Mouse (Mus musculus) heart, embryonic 16.5 days (tissue): ENCODE measurements around the gene Acaca. TPM values are rescaled to one million over a fixed set of nuclear protein-coding genes. Genes with fewer than 3 reads are reported as not detected.

Source experiments
- ATAC-seq: fragments of 200-750 bp; cut with Nextera tagmentation; replicated peaks from 2 replicates; pipeline ENCODE4 v1.8.0; 2017; ENCODE audit warnings: moderate number of reproducible peaks; ENCODE audit not compliant: insufficient read depth, low FRiP score; ENCODE audit errors: extremely low read depth
- H3K27ac ChIP-seq: fragments of 300-500 bp; sonication (generic); 2 replicates; pipeline ENCODE4 v1.5.1; 2014; ENCODE audit warnings: mild to moderate bottlenecking, low read length, control low read depth, moderate library complexity
- H3K27me3 ChIP-seq: fragments of 300-500 bp; sonication (generic); 2 replicates; pipeline ENCODE4 v1.6.1; 2014; ENCODE audit warnings: low read length, mixed read lengths; ENCODE audit not compliant: control insufficient read depth, insufficient read depth
- H3K36me3 ChIP-seq: fragments of 300-500 bp; sonication (generic); 2 replicates; pipeline ENCODE4 v1.6.1; 2014; ENCODE audit not compliant: control insufficient read depth, insufficient read depth
- H3K4me1 ChIP-seq: fragments of 300-500 bp; sonication (generic); 2 replicates; pipeline ENCODE4 v1.6.1; 2014; ENCODE audit warnings: low read length, mixed read lengths; ENCODE audit not compliant: control insufficient read depth, insufficient read depth
- H3K4me2 ChIP-seq: fragments of 300-500 bp; sonication (generic); 2 replicates; pipeline ENCODE4 v1.6.1; 2014; ENCODE audit warnings: low read depth, mild to moderate bottlenecking, control low read depth, low read length
- H3K4me3 ChIP-seq: fragments of 300-500 bp; sonication (generic); 2 replicates; pipeline ENCODE4 v1.5.1; 2014; ENCODE audit warnings: mild to moderate bottlenecking, control low read depth, low read length
- H3K9ac ChIP-seq: fragments of 300-500 bp; sonication (generic); 2 replicates; pipeline ENCODE4 v1.6.1; 2014; ENCODE audit warnings: low read length, control low read depth
- H3K9me3 ChIP-seq: fragments of 300-500 bp; sonication (generic); replicated peaks from 2 replicates; pipeline ENCODE4 v1.6.1; 2016; ENCODE audit warnings: low read length; ENCODE audit not compliant: control insufficient read depth
- WGBS: fragments of 180-500 bp; shearing (Covaris S2); extraction: QIAGEN DNeasy Blood & Tissue Kit; methylation state at CpG from one replicate; pipeline ENCODE4 v1.1.7; 2014; 5-methylcytosine and 5-hydroxymethylcytosine counted together
- polyA plus RNA-seq: library from polyadenylated mRNA; unstranded; fragments of >200 nt; fragmentation: Nextera tagmentation; extraction: Ambion mirVana; gene quantifications from 2 replicates; pipeline ENCODE4 v1.2.1, GENCODE M21; 2015

Acaca gene
- polyA plus RNA-seq, 1 experiment from 2014 or later, result 5.1 TPM

- WGBS, result 75% methylated on average over 13 of the region's 13 CpGs
- Histone ChIP-seq H3K9me3 (no peaks in the 10 kb centered on the region), H3K9ac (no peak overlapping the region)
Measured at GRCm38 (mm10) chr11:84425736-84426632, 296.5 kb downstream of the Acaca start.

GRCm38 (mm10) chr11:84426633-84426998, 297.1 kb downstream of the Acaca start:
- Histone ChIP-seq H3K9ac (no peak overlapping the region), H3K9me3 (no peaks in the 10 kb centered on the region)
- 92% methylated on average over 5 of the region's 5 CpGs for WGBS

More at GRCm38 (mm10) chr11:84425736-84426632, 296.5 kb downstream of the Acaca start:
- Histone ChIP-seq H3K36me3 (no peaks in the 10 kb centered on the region), H3K27me3 (no peaks in the 10 kb centered on the region), H3K4me2 (no peak overlapping the region), H3K4me1 (0 out of 2 replicates have a peak, but pooled peaks cover 5% of the 10 kb centered on the region), H3K27ac (no peak overlapping the region), H3K4me3 (no peak overlapping the region)
- ATAC-seq, result no peak

DNA sequence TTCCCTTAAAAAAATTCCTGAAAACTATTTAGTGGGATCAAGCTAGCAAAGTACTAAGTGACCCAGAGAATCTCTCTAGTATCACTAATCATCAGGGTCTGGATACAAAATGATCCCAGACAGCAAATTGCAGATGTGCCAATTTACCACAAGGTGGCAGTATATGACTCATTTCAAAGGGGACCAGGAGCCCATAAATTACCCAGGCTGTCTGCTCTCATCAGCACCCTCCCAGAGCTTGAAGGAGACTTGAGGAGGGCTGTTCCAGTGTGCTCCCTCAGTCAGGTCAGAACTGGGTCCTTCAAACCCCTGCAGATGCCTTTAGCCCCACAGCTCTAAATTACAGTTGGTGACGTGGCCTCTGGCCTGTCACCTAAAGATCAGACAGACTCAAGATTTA, 300.1 kb downstream of the Acaca start:
- WGBS, result 74% methylated on average over 1 of the region's 1 CpGs
- H3K9me3 ChIP-seq, result no peaks in the 10 kb centered on the region
- H3K36me3 ChIP-seq, result no peaks in the 10 kb centered on the region
- H3K4me1 ChIP-seq, result no peaks in the 10 kb centered on the region
- H3K9ac ChIP-seq, result no peak overlapping the region
- H3K4me2 ChIP-seq, result no peak overlapping the region
- no peak overlapping the region for H3K4me3 ChIP-seq
- H3K27me3 ChIP-seq, result no peaks in the 10 kb centered on the region
- H3K27ac ChIP-seq, result no peak overlapping the region
- no peak for ATAC-seq

More at GRCm38 (mm10) chr11:84426633-84426998, 297.1 kb downstream of the Acaca start:
- H3K4me3 ChIP-seq, result no peak overlapping the region
- ATAC-seq, result no peak
- H3K27ac ChIP-seq, result no peak overlapping the region
- 0 out of 2 replicates have a peak, but pooled peaks cover 5% of the 10 kb centered on the region for H3K4me1 ChIP-seq
- H3K36me3 ChIP-seq, result no peaks in the 10 kb centered on the region
- no peaks in the 10 kb centered on the region for H3K27me3 ChIP-seq
- no peak overlapping the region for H3K4me2 ChIP-seq

- no peak for ATAC-seq
- 77% methylated on average over 4 of the region's 4 CpGs for WGBS
- H3K4me1 ChIP-seq, result no peaks in the 10 kb centered on the region
- no peaks in the 10 kb centered on the region for H3K36me3 ChIP-seq
- H3K9ac ChIP-seq, result no peak overlapping the region
- H3K4me3 ChIP-seq, result no peak overlapping the region
- no peak overlapping the region for H3K27ac ChIP-seq
- no peaks in the 10 kb centered on the region for H3K9me3 ChIP-seq
- no peak overlapping the region for H3K4me2 ChIP-seq
- no peaks in the 10 kb centered on the region for H3K27me3 ChIP-seq
Measured at GRCm38 (mm10) chr11:84430336-84430735, 300.9 kb downstream of the Acaca start.

- H3K27me3 ChIP-seq, result no peaks in the 10 kb centered on the region
- no peak overlapping the region for H3K27ac ChIP-seq
- H3K4me2 ChIP-seq, result no peak overlapping the region
- H3K4me3 ChIP-seq, result no peak overlapping the region
- H3K36me3 ChIP-seq, result no peaks in the 10 kb centered on the region
- WGBS, result 74% methylated on average over 6 of the region's 6 CpGs
- no peak overlapping the region for H3K9ac ChIP-seq
- no peak for ATAC-seq
- H3K9me3 ChIP-seq, result no peaks in the 10 kb centered on the region
- no peaks in the 10 kb centered on the region for H3K4me1 ChIP-seq
Measured at GRCm38 (mm10) chr11:84434879-84435278, 305.4 kb downstream of the Acaca start.

- no peaks in the 10 kb centered on the region for H3K9me3 ChIP-seq
- no peaks in the 10 kb centered on the region for H3K4me1 ChIP-seq
- H3K4me3 ChIP-seq, result no peak overlapping the region
- WGBS, result 74% methylated on average over 3 of the region's 3 CpGs
- H3K36me3 ChIP-seq, result peaks cover 2% of the 10 kb centered on the region
- no peak for ATAC-seq
- H3K27me3 ChIP-seq, result no peaks in the 10 kb centered on the region
- no peak overlapping the region for H3K4me2 ChIP-seq
- no peak overlapping the region for H3K27ac ChIP-seq
- no peak overlapping the region for H3K9ac ChIP-seq
Measured at GRCm38 (mm10) chr11:84440402-84440801, 310.9 kb downstream of the Acaca start.

- H3K27me3 ChIP-seq, result no peaks in the 10 kb centered on the region
- ATAC-seq, result no peak
- H3K4me2 ChIP-seq, result no peak overlapping the region
- H3K27ac ChIP-seq, result no peak overlapping the region
- H3K9ac ChIP-seq, result no peak overlapping the region
- H3K36me3 ChIP-seq, result peaks cover 2% of the 10 kb centered on the region
- WGBS, result 84% methylated on average over 4 of the region's 4 CpGs
- no peaks in the 10 kb centered on the region for H3K4me1 ChIP-seq
- H3K9me3 ChIP-seq, result no peaks in the 10 kb centered on the region
- H3K4me3 ChIP-seq, result no peak overlapping the region
Measured at GRCm38 (mm10) chr11:84442554-84443331, 313.3 kb downstream of the Acaca start.
